Mouse (Mus musculus) limb, embryonic 14.5 days (tissue): ENCODE data around the gene Car15. TPM values are rescaled to one million over a fixed set of nuclear protein-coding genes. Genes with fewer than 3 reads are reported as not detected.

Source experiments
- ATAC-seq: fragments of 200-750 bp; cut with Nextera tagmentation; 2 replicates; pipeline ENCODE4 v1.8.0; 2017; ENCODE audit warnings: low read depth, moderate number of reproducible peaks, moderate TSS enrichment; ENCODE audit not compliant: low FRiP score
- DNase-seq: peaks from one replicate; pipeline ENCODE4 v3.0.0-alpha.2; 2015; ENCODE audit warnings: low spot score
- H3K27ac ChIP-seq: fragments of 300-500 bp; sonication (generic); replicated peaks from 2 replicates; pipeline ENCODE4 v1.5.1; 2014; ENCODE audit warnings: low read depth, mild to moderate bottlenecking, low read length, moderate library complexity, mixed read lengths
- H3K27me3 ChIP-seq: fragments of 300-500 bp; sonication (generic); 2 replicates; pipeline ENCODE4 v1.6.1; 2014; ENCODE audit warnings: low read length, mixed read lengths; ENCODE audit not compliant: control insufficient read depth, insufficient read depth
- H3K36me3 ChIP-seq: fragments of 300-500 bp; sonication (generic); 2 replicates; pipeline ENCODE4 v1.6.1; 2014; ENCODE audit warnings: mild to moderate bottlenecking, low read length, moderate library complexity, mixed read lengths; ENCODE audit not compliant: control insufficient read depth, insufficient read depth
- H3K4me1 ChIP-seq: fragments of 300-500 bp; sonication (generic); 2 replicates; pipeline ENCODE4 v1.6.1; 2014; ENCODE audit warnings: antibody characterized with exemption, low read length, mixed read lengths; ENCODE audit not compliant: control insufficient read depth, insufficient read depth
- H3K4me2 ChIP-seq: fragments of 300-500 bp; sonication (generic); replicated peaks from 2 replicates; pipeline ENCODE4 v1.6.1; 2014; ENCODE audit warnings: low read depth, mild to moderate bottlenecking, low read length, moderate library complexity; ENCODE audit not compliant: severe bottlenecking
- H3K4me3 ChIP-seq: fragments of 300-500 bp; sonication (generic); replicated peaks from 2 replicates; pipeline ENCODE4 v1.5.1; 2014; ENCODE audit warnings: low read length
- H3K9ac ChIP-seq: fragments of 300-500 bp; sonication (generic); 2 replicates; pipeline ENCODE4 v1.6.1; 2014; ENCODE audit warnings: mild to moderate bottlenecking, low read depth, low read length, moderate library complexity; ENCODE audit not compliant: severe bottlenecking
- H3K9me3 ChIP-seq: fragments of 300-500 bp; sonication (generic); 2 replicates; pipeline ENCODE4 v1.6.1; 2016; ENCODE audit warnings: low read length; ENCODE audit not compliant: control insufficient read depth
- POLR2A ChIP-seq: fragments of 200-500 bp; IDR thresholded peaks from 2 replicates; pipeline ENCODE4 v1.8.0; 2012; ENCODE audit warnings: inconsistent platforms, mild to moderate bottlenecking, moderate library complexity, borderline replicate concordance; ENCODE audit not compliant: insufficient read depth, insufficient read length; ENCODE audit errors: extremely low read depth
- WGBS: fragments of 180-500 bp; shearing (Covaris S2); extraction: QIAGEN DNeasy Blood & Tissue Kit; methylation state at CpG from one replicate; pipeline ENCODE4 v1.1.7; 2014; 5-methylcytosine and 5-hydroxymethylcytosine counted together
- polyA plus RNA-seq, 2 experiments: library from polyadenylated mRNA; depleted of rRNA in 1 of 2; stranded (reverse) in 1 of 2; unstranded in 1 of 2; fragments of >200 nt; fragmentation: Nextera tagmentation in 1 of 2; extraction: Ambion mirVana in 1 of 2; gene quantifications; 2 replicates each; pipeline versions ENCODE4 v1.2.1 to v1.2.3; 2012 to 2014

Gene Car15
- polyA plus RNA-seq, 2 experiments = 3.2 to 8.6 TPM

GRCm38 (mm10) chr16:17843701-17844365 is 5.7 kb upstream of the Car15 start:
- DNase-seq = no peak
- H3K36me3 ChIP-seq = peaks cover 93% of the 10 kb centered on the region

GRCm38 (mm10) chr16:17842437-17842836 is 4.3 kb upstream of the Car15 start:
- no peaks in the 10 kb centered on the region for H3K9me3 ChIP-seq
- ATAC-seq (no peak), DNase-seq (no peak)
- no peak overlapping the region for H3K4me2 ChIP-seq
- H3K9ac ChIP-seq = no peak overlapping the region
- no peak overlapping the region for H3K27ac ChIP-seq
- H3K36me3 ChIP-seq = peaks cover 79% of the 10 kb centered on the region
- TF ChIP-seq POLR2A = no peak
- no peaks in the 10 kb centered on the region for H3K27me3 ChIP-seq
- no peak overlapping the region for H3K4me3 ChIP-seq
- 99% methylated on average over 7 of the region's 7 CpGs for WGBS
- no peaks in the 10 kb centered on the region for H3K4me1 ChIP-seq

More at GRCm38 (mm10) chr16:17843701-17844365, 5.7 kb upstream of the Car15 start:
- no peaks in the 10 kb centered on the region for H3K9me3 ChIP-seq
- 90% methylated on average over 10 of the region's 10 CpGs for WGBS
- H3K27ac ChIP-seq = no peak overlapping the region
- TF ChIP-seq POLR2A = no peak
- no peaks in the 10 kb centered on the region for H3K4me1 ChIP-seq
- H3K4me3 ChIP-seq = no peak overlapping the region
- ATAC-seq = no peak
- H3K4me2 ChIP-seq = no peak overlapping the region
- no peaks in the 10 kb centered on the region for H3K27me3 ChIP-seq
- H3K9ac ChIP-seq = no peak overlapping the region

GRCm38 (mm10) chr16:17839976-17840375 is 1.8 kb upstream of the Car15 start:
- no peak overlapping the region for H3K9ac ChIP-seq
- no peak overlapping the region for H3K4me3 ChIP-seq
- no peak overlapping the region for H3K4me2 ChIP-seq
- H3K36me3 ChIP-seq = peaks cover 54% of the 10 kb centered on the region
- WGBS = 86% methylated on average over 4 of the region's 4 CpGs
- H3K27me3 ChIP-seq = peaks cover 8% of the 10 kb centered on the region
- no peaks in the 10 kb centered on the region for H3K9me3 ChIP-seq
- no peak for TF ChIP-seq POLR2A
- H3K27ac ChIP-seq = no peak overlapping the region
- H3K4me1 ChIP-seq = no peaks in the 10 kb centered on the region
- no peak for DNase-seq
- ATAC-seq = no peak

- H3K27ac ChIP-seq = no peak overlapping the region
- no peak overlapping the region for H3K9ac ChIP-seq
- 49% methylated on average over 13 of the region's 13 CpGs for WGBS
- H3K4me1 ChIP-seq = peaks cover 7% of the 10 kb centered on the region
- no peak overlapping the region for H3K4me3 ChIP-seq
- ATAC-seq (no peak), DNase-seq (no peak)
- no peak overlapping the region for H3K4me2 ChIP-seq
- H3K36me3 ChIP-seq = peaks cover 9% of the 10 kb centered on the region; the same call in 1 of the 2 replicates
- H3K9me3 ChIP-seq = no peaks in the 10 kb centered on the region
- H3K27me3 ChIP-seq = peaks cover 25% of the 10 kb centered on the region
- no peak for TF ChIP-seq POLR2A
These were observed 2.7 kb downstream of the Car15 start for GRCm38 (mm10) chr16:17835481-17835880.

- TF ChIP-seq POLR2A = no peak
- H3K4me1 ChIP-seq = peaks cover 7% of the 10 kb centered on the region
- H3K4me3 ChIP-seq = peak overlapping the region; percentile 60
- peaks cover under 1% of the 10 kb centered on the region; the same call in 1 of the 2 replicates for H3K36me3 ChIP-seq
- DNase-seq (no peak), ATAC-seq (no peak)
- H3K27ac ChIP-seq = no peak overlapping the region
- no peak overlapping the region for H3K9ac ChIP-seq
- H3K9me3 ChIP-seq = no peaks in the 10 kb centered on the region
- peak overlapping the region; percentile 98 for H3K4me2 ChIP-seq
- WGBS = 45% methylated on average over 7 of the region's 7 CpGs
- H3K27me3 ChIP-seq = peaks cover 25% of the 10 kb centered on the region
These were observed 3.6 kb downstream of the Car15 start for GRCm38 (mm10) chr16:17834543-17834942.
